Mouse (Mus musculus) left cerebral cortex, postnatal 25 days (tissue): ENCODE data around the gene Camk2b. TPM values are rescaled to one million over a fixed set of nuclear protein-coding genes. Genes with fewer than 3 reads are reported as not detected.
"Not testable (repeated sequence)": the region's sequence is repeated elsewhere in the genome, so short reads cannot be mapped to it uniquely, and the experiment has no call there.

Source experiments
- DNase-seq, 2 experiments: peaks; one replicate each; pipeline ENCODE4 v3.0.0; 2022; ENCODE audit warnings: low spot score in 2 of 2, mixed read lengths in 1 of 2
- intact Hi-C: fragments of 180-260 bp; cut with DNase I; formaldehyde crosslinking; loops from one replicate; pipeline ENCODE4 v1.15.1; 2025
- total RNA-seq, 2 experiments: library from RNA; stranded (reverse); gene quantifications; 2 replicates each; pipeline ENCODE4 v1.2.3; 2021

Camk2b gene
- total RNA-seq, 2 experiments from 2014 or later = 645 to 685 TPM

DNA sequence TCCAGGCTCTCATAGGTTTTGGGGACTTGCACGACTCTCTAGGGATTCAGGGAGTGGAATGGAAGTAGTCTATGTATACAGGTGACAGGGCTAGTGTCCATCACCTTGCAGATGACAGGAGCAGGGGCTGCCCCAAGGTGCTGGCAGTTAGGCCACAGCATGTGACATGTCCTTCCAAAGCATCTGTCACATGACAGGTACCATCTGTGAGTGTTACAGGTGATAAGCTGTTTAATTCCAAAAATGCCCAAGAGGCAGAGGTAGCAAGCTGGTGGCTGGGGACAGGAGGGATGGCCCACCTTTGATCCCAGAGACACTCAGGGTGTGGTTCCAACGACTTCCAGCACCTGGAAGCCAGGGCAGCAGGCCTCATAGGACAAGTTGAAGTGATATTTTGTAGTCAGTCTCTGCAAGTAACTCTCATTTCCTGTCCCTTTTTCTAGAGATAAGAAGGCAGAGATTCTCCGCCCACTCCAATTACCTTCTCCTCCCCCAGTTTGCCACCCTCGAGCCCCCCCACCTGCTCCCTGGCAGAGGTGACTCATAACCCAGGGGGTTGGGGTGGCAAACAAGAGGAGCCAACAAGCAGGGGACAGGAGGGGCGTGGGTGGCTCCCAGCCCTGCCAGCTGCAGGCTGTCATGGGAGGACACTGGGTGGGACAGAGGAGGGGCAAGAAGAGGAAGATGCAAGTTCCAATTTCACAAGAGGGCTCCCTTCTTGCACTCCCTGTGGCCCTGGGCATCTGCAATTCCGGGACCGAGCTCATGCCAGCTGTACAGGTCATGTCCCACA lies 47.7 kb downstream of the Camk2b start:
- DNase-seq = peak in 1 of 2 experiments; percentile 84
- intact Hi-C loops = loop anchor here (5.0 kb wide), 1 partner anchor 44 kb away; no protein-coding TSS in a partner anchor

DNA sequence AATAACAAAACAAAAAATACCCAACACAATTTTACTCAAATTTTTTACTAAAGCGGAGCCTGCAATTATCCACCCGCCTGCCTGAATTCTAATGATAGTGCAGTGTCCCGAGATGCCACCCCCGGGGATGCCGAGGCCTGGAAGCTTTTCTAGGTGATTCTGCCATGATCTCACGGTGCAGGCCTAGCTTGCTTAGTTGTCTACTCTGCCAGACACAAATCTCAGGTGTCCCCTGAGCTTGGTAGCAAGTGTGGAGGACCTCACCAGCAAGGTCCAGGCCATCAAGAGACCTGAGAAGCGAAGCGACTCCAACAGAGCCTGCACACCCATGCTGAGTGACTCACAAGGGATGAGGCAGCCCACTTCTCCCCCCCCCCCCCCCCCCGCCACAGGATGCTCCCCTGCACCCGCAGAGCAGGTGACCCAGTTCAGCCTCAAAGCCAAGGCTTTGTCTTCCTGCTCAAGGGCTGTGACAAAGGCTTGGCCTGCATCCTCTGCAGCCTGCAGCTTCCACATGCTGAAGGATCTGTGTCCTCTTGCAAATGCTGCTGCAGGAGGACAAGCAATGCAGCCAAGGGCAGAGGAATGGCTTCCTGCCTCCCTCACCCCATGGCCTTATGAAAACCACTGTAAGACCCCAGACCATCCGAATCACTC lies 48.5 kb downstream of the Camk2b start:
- DNase-seq = no peak
- intact Hi-C loops = loop anchor here (1.0 to 5.0 kb wide), 2 partner anchors 17 to 45 kb away; no protein-coding TSS in a partner anchor

GRCm38 (mm10) chr11:6016797-6017395 lies 49.3 kb downstream of the Camk2b start:
- intact Hi-C loops = loop anchor here (1.0 to 5.0 kb wide), 2 partner anchors 17 to 45 kb away; no protein-coding TSS in a partner anchor
- DNase-seq = no peak

DNA sequence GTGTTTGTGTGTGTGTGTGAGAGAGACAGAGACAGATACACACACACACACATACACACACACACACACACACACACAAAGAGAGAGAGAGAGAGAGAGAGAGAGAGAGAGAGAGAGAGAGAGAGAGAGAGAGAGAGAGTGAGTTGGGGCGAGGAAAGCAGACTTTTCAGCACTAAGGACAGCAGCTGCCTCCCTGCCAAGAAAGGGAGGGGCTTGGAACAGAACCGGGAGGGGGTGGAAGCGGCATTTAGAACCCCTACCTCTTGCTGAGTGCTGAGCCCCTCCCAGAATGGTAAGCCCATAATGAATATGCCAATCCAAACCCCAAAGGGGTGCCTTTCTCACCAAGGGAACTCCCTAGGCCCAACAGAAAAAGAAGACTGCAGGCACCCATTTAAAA lies 49.8 kb downstream of the Camk2b start:
- intact Hi-C loops = loop anchor here (5.0 kb wide), 1 partner anchor 46 kb away; no protein-coding TSS in a partner anchor

GRCm38 (mm10) chr11:6015011-6015431 lies 51.1 kb downstream of the Camk2b start:
- intact Hi-C loops = loop anchor here (5.0 kb wide), 1 partner anchor 47 kb away; no protein-coding TSS in a partner anchor
- no peak for DNase-seq

More for the DNA sequence above, 49.8 kb downstream of the Camk2b start:
- DNase-seq = no peak

DNA sequence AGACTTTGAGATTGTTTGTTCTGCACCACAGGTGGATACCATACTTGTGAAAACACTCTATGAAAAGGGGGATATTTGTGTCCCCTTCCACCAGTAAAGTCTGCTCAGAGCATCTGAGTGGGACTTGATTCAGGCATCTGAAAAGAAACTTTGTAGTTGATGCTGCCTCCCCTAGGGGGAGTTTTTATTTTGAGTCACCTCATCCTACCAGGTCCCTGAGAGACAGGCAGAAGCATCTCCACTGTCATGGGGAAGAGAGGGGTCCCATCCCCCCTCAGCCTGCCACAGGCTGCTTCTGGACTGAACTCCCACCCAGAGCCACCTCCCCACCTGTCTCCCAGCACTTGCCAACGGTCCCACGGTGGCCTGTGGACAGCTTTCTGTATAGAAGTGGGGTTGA lies 52.8 kb downstream of the Camk2b start:
- no peak for DNase-seq
- intact Hi-C loops = no loop called here

DNA sequence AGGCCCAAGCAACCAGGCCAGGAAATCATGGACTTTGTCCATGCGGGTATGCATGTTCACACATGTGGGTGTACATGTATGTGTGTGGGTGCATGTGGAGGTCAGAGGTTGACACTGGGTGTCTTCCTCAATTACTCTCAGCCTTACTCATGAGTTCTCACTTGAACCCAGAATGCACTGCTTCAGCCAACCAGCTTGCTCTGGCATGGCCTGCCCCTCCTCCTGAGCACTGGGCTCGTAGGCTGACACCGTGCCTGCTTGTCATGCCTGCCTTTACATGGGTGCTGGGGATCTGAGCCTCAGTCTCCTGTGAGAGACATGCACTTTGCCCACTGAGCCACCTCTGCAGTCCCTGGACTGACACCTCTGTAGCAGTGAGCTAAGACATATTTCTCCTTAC lies 54.3 kb downstream of the Camk2b start:
- intact Hi-C loops = no loop called here
- DNase-seq = no peak

DNA sequence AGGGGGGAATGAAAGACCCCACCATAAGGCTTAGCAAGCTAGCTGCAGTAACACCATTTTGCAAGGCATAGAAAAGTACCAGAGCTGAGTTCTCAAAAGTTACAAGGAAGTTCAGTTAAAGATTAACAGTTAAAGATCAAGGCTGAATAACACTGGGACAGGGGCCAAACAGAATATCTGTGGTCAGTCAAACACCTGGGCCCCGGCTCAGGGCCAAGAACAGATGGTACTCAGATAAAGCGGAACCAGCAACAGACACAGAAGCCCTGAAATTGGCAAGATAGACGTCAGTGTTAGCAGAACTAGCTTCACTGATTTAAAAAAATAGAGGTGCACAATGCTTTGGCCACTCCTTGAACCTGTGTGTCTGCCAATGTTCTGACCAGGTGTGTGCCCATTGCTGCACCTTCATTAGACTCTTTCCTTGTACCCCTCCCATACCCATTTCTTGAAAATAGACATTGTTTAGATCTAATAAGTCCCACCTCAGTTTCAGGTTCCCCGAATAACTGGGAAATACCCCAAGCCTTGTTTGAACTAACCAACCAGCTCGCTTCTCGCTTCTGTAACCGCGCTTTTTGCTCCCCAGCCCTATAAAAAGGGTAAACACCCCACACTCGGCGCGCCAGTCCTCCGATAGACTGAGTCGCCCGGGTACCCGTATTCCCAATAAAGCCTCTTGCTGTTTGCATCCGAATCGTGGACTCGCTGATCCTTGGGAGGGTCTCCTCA lies 55.2 kb downstream of the Camk2b start:
- intact Hi-C loops, DNase-seq: not testable (repeated sequence)

GRCm38 (mm10) chr11:6007779-6008128 lies 58.4 kb downstream of the Camk2b start:
- DNase-seq, intact Hi-C loops: not testable (repeated sequence)

- intact Hi-C loops, DNase-seq: not testable (repeated sequence)
These were observed 59.0 kb downstream of the Camk2b start for GRCm38 (mm10) chr11:6007010-6007778.

- intact Hi-C loops, DNase-seq: not testable (repeated sequence)
These were observed 59.7 kb downstream of the Camk2b start for GRCm38 (mm10) chr11:6006351-6007009.

GRCm38 (mm10) chr11:6005374-6006043 lies 60.7 kb downstream of the Camk2b start:
- intact Hi-C loops, DNase-seq: not testable (repeated sequence)

GRCm38 (mm10) chr11:6003046-6003639 lies 63.0 kb downstream of the Camk2b start:
- no peak for DNase-seq
- intact Hi-C loops = loop anchor here (5.0 kb wide), 1 partner anchor 64 kb away; the partner anchor contains the start of gene Camk2b

GRCm38 (mm10) chr11:6001981-6002649 lies 64.0 kb downstream of the Camk2b start:
- intact Hi-C loops = loop anchor here (5.0 kb wide), 1 partner anchor 65 kb away; the partner anchor contains the start of gene Camk2b
- peak in 1 of 2 experiments; percentile 88 for DNase-seq

GRCm38 (mm10) chr11:6000961-6001682 lies 65.0 kb downstream of the Camk2b start:
- no peak for DNase-seq
- intact Hi-C loops = loop anchor here (1.0 to 5.0 kb wide), 3 partner anchors 16 to 118 kb away; partner anchors contain the start of gene Camk2b
